Mouse (Mus musculus) stomach, embryonic 14.5 days (tissue): ENCODE measurements at regions not wholly inside any gene's neighbourhood (a gene's known extent, or its start where the extent isn't known, plus 50 kb on each side); places are given as distances from the start of the nearest gene placed in this dataset.

Experiments
- ATAC-seq: fragments of 200-750 bp; cut with Nextera tagmentation; 2 replicates; pipeline ENCODE4 v1.8.0; 2017; ENCODE audit warnings: low read depth, moderate TSS enrichment; ENCODE audit not compliant: insufficient number of reproducible peaks, insufficient read depth, low FRiP score
- H3K27ac ChIP-seq: fragments of 300-500 bp; sonication (generic); 2 replicates; pipeline ENCODE4 v1.5.1; 2014; ENCODE audit warnings: mild to moderate bottlenecking, low read length, moderate library complexity, mixed read lengths
- H3K27me3 ChIP-seq: fragments of 300-500 bp; sonication (generic); 2 replicates; pipeline ENCODE4 v1.6.1; 2014; ENCODE audit warnings: low read length, control low read depth, mixed read lengths; ENCODE audit not compliant: control insufficient read depth, insufficient read depth
- H3K36me3 ChIP-seq: fragments of 300-500 bp; sonication (generic); 2 replicates; pipeline ENCODE4 v1.6.1; 2014; ENCODE audit warnings: mild to moderate bottlenecking, control low read depth, low read length, moderate library complexity, mixed read lengths; ENCODE audit not compliant: control insufficient read depth, insufficient read depth
- H3K4me1 ChIP-seq: fragments of 300-500 bp; sonication (generic); 2 replicates; pipeline ENCODE4 v1.6.1; 2014; ENCODE audit warnings: low read length, control low read depth, mixed read lengths; ENCODE audit not compliant: control insufficient read depth, insufficient read depth
- H3K4me2 ChIP-seq: fragments of 300-500 bp; sonication (generic); replicated peaks from 2 replicates; pipeline ENCODE4 v1.6.1; 2014; ENCODE audit warnings: low read depth, low read length, control low read depth
- H3K4me3 ChIP-seq: fragments of 300-500 bp; sonication (generic); 2 replicates; pipeline ENCODE4 v1.5.1; 2014; ENCODE audit warnings: low read depth, low read length, control low read depth
- H3K9ac ChIP-seq: fragments of 300-500 bp; sonication (generic); replicated peaks from 2 replicates; pipeline ENCODE4 v1.6.1; 2014; ENCODE audit warnings: low read depth, mild to moderate bottlenecking, control low read depth, low read length, moderate library complexity, mixed read lengths
- H3K9me3 ChIP-seq: fragments of 300-500 bp; sonication (generic); 2 replicates; pipeline ENCODE4 v1.6.1; 2016; ENCODE audit warnings: low read depth, low read length, control low read depth; ENCODE audit not compliant: control insufficient read depth
- WGBS: fragments of 180-500 bp; shearing (Covaris S2); extraction: QIAGEN DNeasy Blood & Tissue Kit; methylation state at CpG from one replicate; pipeline ENCODE4 v1.1.7; 2014; 5-methylcytosine and 5-hydroxymethylcytosine counted together

DNA sequence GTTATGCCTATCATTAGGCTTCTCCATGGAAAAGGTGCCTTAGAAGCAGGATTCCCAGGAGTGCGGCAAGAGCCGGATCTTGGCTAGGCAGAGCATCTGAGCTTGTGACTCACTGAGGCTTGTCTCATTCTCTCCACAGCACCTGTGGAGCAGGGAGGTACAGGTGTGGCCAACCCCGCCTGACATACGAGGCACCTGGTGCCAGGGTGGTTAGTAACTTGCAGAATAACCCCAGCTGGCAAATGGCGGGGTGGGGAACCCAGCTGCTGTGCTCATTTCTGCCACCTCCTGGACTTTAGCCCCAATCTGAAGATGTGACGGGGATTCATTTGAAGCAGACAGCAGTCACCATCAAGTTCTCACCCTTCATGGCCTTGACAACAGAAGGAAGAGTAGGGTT, 96.2 kb downstream of the Pdgfra start:
- Histone ChIP-seq H3K36me3 (no peaks in the 10 kb centered on the region), H3K9ac (no peak overlapping the region), H3K27ac (no peak overlapping the region), H3K9me3 (no peaks in the 10 kb centered on the region), H3K4me2 (no peak overlapping the region), H3K27me3 (no peaks in the 10 kb centered on the region), H3K4me1 (no peaks in the 10 kb centered on the region), H3K4me3 (no peak overlapping the region)
- ATAC-seq, result no peak
- WGBS, result 89% methylated on average over 6 of the region's 6 CpGs

DNA sequence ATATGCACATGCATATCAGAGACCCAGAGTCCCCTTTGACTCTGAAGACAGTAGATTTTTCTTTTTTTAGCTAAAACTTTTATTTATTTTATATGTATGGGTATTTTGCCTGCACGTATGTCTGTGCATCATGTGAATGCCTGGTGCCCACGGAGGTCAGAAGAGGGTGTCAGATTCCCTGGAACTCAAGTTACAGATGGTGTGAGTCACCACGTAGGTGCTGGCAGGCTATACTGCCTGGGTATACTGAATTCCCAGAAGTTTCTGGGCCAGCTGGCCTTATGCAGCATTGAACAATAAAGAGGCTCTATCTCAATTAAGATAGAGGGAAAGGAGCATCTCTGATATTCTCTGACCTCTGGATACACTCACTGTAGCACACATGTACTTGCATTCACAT, 97.6 kb downstream of the Pdgfra start:
- no peak for ATAC-seq
- Histone ChIP-seq H3K27me3 (no peaks in the 10 kb centered on the region), H3K4me3 (no peak overlapping the region), H3K4me2 (no peak overlapping the region), H3K9me3 (no peaks in the 10 kb centered on the region), H3K9ac (no peak overlapping the region), H3K27ac (no peak overlapping the region), H3K4me1 (no peaks in the 10 kb centered on the region), H3K36me3 (no peaks in the 10 kb centered on the region)
- 73% methylated on average over 3 of the region's 3 CpGs for WGBS

DNA sequence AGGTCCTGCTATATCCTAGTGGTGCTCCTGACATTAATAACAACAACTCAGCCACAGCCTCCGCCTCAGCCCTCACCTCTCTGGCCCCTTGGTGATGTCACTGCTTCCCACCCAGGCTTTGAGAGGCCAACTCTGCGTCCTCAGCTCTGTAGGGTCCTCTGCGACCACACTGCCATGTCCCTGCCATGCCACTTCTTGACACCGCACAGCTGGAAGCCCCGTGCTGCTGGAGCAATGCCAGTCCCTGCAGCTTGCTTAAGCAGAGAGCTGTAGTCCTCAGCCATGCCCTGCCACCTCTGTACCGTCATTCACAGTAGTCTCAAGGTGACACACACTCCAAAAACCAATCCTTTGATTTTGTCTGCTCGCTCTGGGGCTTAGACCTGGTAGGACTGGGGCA, 101.3 kb downstream of the Pdgfra start:
- Histone ChIP-seq H3K4me3 (no peak overlapping the region), H3K27ac (no peak overlapping the region), H3K4me2 (no peak overlapping the region), H3K9ac (no peak overlapping the region), H3K27me3 (no peaks in the 10 kb centered on the region), H3K4me1 (no peaks in the 10 kb centered on the region), H3K36me3 (no peaks in the 10 kb centered on the region), H3K9me3 (no peaks in the 10 kb centered on the region)
- no peak for ATAC-seq
- WGBS, result 55% methylated on average over 7 of the region's 7 CpGs

DNA sequence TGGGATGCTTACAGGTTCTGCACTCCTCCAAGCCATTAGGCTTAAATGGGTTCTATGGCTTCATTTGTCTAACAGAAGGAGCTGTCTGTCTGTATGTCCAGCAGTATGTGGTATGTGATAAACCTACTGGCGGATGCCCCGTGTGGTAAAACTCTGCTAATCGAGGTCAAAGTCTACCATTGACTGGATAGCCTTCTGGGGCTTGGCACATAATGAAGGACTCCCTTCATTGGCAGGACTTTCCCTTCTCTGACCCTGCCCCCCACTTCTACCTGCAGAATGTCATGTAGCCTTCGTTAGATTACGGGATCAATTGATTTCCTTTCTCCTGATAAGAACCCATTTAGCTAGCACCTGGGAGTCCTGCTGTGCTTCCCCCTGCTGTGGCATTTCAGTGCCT, 101.7 kb downstream of the Pdgfra start:
- 78% methylated on average over 5 of the region's 5 CpGs for WGBS
- ATAC-seq, result no peak

DNA sequence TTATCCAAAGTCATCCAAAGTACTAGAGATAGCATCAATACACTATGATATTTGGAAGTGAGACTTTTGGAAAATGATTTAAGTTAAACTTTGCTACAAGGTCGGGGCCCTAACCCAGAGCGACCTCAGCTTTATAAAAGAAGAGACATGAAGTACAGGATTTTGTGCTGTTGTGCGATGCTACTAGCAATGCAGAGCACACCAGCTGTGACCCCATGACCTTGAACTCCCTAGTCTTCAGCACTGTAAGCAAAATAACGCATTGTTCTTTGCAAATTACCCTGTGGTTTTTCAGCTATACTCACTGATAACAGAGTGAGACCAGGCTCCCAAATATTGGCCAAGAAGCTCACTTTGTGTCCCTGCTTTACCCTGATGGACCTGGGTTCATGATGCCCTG, 104.1 kb downstream of the Pdgfra start:
- 64% methylated on average over 4 of the region's 4 CpGs for WGBS
- Histone ChIP-seq H3K9ac (no peak overlapping the region), H3K4me1 (no peaks in the 10 kb centered on the region), H3K36me3 (no peaks in the 10 kb centered on the region), H3K4me3 (no peak overlapping the region), H3K4me2 (no peak overlapping the region), H3K27ac (no peak overlapping the region), H3K9me3 (no peaks in the 10 kb centered on the region), H3K27me3 (no peaks in the 10 kb centered on the region)
- ATAC-seq, result no peak

More for the DNA sequence above, 101.7 kb downstream of the Pdgfra start:
- Histone ChIP-seq H3K36me3 (no peaks in the 10 kb centered on the region), H3K9ac (no peak overlapping the region), H3K27ac (no peak overlapping the region), H3K27me3 (no peaks in the 10 kb centered on the region), H3K4me1 (no peaks in the 10 kb centered on the region), H3K4me2 (no peak overlapping the region), H3K4me3 (no peak overlapping the region), H3K9me3 (no peaks in the 10 kb centered on the region)

DNA sequence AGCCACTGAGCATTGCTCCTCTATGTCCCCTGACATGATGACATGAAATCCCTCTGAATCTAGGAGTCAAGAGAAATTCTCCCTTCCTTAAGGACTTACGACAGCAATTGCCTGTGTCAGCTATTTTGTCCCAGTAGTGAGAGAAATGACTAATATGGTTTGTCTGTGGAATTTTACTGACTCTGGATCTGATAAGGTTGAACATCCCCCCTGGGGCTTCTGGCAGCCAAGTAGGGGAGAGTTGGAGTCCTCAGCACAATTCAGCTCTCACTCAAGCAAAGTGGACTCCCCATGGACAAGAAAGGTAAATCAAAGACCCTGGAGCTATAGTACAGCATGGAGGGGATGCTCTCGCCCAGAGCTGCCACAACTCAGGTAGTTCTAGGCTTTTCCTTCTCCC, 105.0 kb downstream of the Pdgfra start:
- H3K36me3 ChIP-seq, result no peaks in the 10 kb centered on the region
- H3K4me1 ChIP-seq, result no peaks in the 10 kb centered on the region
- H3K9me3 ChIP-seq, result no peaks in the 10 kb centered on the region
- 70% methylated on average over 2 of the region's 2 CpGs for WGBS
- no peaks in the 10 kb centered on the region for H3K27me3 ChIP-seq
- no peak for ATAC-seq
- H3K4me2 ChIP-seq, result no peak overlapping the region
- no peak overlapping the region for H3K4me3 ChIP-seq
- no peak overlapping the region for H3K9ac ChIP-seq
- H3K27ac ChIP-seq, result no peak overlapping the region

DNA sequence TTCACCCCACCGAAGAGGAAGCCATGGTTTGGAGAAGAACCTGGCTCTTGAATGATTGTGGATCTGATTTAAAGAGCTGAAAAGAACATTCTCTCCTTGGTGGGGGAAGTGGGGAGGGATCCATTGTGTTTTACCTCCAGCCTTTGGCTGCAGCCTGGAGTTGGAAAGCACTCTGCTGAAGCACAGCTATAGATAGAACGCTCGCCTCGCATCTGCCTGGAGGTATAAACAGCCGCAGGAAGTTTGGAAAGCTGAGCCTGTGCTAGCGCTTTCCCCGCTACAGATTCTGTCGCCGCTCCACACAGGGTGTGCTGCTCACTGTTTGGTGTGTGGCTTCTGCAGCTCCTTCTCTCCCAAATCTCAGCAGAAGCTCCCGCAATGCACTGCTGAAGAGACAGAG, 108.2 kb downstream of the Pdgfra start:
- H3K9me3 ChIP-seq, result no peaks in the 10 kb centered on the region
- H3K9ac ChIP-seq, result no peak overlapping the region
- no peak overlapping the region for H3K4me3 ChIP-seq
- H3K4me1 ChIP-seq, result no peaks in the 10 kb centered on the region
- ATAC-seq, result no peak
- no peaks in the 10 kb centered on the region for H3K27me3 ChIP-seq
- no peak overlapping the region for H3K4me2 ChIP-seq
- H3K36me3 ChIP-seq, result no peaks in the 10 kb centered on the region
- 0 out of 2 replicates have a peak overlapping the region, but pooled peaks have one; percentile 1 for H3K27ac ChIP-seq
- WGBS, result 60% methylated on average over 10 of the region's 10 CpGs

DNA sequence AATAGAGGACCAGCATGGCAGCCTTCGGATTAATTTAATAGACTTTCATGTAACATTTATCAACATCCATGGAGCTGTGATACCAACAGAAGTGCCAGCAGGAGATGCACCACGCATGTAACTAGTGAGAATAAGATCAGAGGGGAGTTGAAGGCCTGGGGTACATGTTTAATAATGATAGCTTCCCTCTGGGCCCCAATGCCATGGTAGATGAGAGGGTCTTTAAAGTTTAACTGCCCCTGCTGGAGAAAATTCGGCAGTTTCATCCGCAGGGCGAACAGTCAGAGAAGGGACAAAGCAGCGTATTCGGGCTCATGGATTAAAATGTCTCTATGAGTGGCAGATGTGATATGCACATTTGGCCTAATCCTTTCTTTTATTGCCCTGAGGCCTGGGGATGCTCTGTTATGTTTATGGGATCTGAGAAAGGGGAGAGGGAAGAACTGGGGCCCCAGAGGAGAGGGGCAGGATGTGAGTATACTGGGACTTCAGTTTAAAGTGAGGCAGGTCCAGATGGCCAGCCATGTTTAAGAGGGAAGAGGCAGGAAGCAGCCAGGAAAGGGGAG, 114.1 kb downstream of the Pdgfra start:
- Histone ChIP-seq H3K36me3 (no peaks in the 10 kb centered on the region), H3K27me3 (no peaks in the 10 kb centered on the region), H3K4me1 (0 out of 2 replicates have a peak, but pooled peaks cover 4% of the 10 kb centered on the region), H3K4me3 (no peak overlapping the region), H3K9ac (no peak overlapping the region), H3K4me2 (no peak overlapping the region), H3K9me3 (no peaks in the 10 kb centered on the region), H3K27ac (no peak overlapping the region)
- 75% methylated on average over 7 of the region's 7 CpGs for WGBS
- ATAC-seq, result no peak

DNA sequence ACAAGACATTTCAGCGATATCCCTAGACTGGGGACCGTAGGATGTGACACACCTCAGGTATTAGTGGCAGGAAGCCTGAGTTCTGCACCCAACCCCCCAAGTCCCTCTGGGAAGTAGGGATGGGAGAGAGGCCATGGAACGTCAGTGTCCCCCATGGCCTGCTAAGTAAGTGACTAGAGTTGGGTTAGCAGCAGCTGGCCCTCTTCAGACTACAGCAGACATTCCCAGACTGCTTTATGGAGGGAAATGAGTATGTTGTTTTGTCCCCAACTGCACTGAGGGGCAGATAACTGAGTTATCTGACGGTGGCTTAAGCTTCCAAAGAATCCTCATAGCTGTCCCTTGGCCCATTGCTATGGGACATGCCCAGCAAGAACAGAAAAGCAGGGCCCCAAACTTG, 114.8 kb downstream of the Pdgfra start:
- Histone ChIP-seq H3K27ac (no peak overlapping the region), H3K4me2 (no peak overlapping the region), H3K4me3 (no peak overlapping the region), H3K9me3 (no peaks in the 10 kb centered on the region), H3K9ac (no peak overlapping the region), H3K36me3 (no peaks in the 10 kb centered on the region), H3K4me1 (0 out of 2 replicates have a peak, but pooled peaks cover 4% of the 10 kb centered on the region), H3K27me3 (no peaks in the 10 kb centered on the region)
- 60% methylated on average over 4 of the region's 4 CpGs for WGBS
- no peak for ATAC-seq
